9 mouse cellular contexts compared by ENCODE assay signal in genomic region chr13:92592786-92593635, GRCm38 (mm10). TPM values are rescaled to one million over a fixed set of nuclear protein-coding genes. Genes with fewer than 3 reads are reported as not detected.
DNase-seq lines count a peak whose midpoint lies in the region; ATAC-seq and TF ChIP-seq lines count a peak whose summit lies in the region.
"Had no signal": no experiment of that assay in that cellular context is flagged by ENCODE, and none has a peak within 500 bp of the region (broad histone marks: within the 10 kb centered on the region; RNA-seq: fewer than 3 reads in every experiment).

No protein-coding gene starts in this region.

- H3ac ChIP-seq in myocyte (ENCODE audit: control insufficient read depth, insufficient read length): no peak overlapping the region

- no peak overlapping the region for H3K4me3 ChIP-seq in kidney, embryonic 14.5 days (ENCODE audit: low read length)
- no peak overlapping the region for H3K4me3 ChIP-seq in heart, embryonic 13.5 days
- H3K4me3 ChIP-seq in myocyte: no peak overlapping the region

- H3K79me2 ChIP-seq in myocyte (ENCODE audit: control insufficient read depth, insufficient read depth): no peaks in the 10 kb centered on the region

- peak; percentile 95 for ATAC-seq in kidney, embryonic 14.5 days (ENCODE audit: low FRiP score, low TSS enrichment)
- no peak for ATAC-seq in heart, embryonic 13.5 days (ENCODE audit: extremely low read depth, insufficient number of reproducible peaks, low FRiP score, low TSS enrichment)
- ATAC-seq in monocyte, adult 5-6 weeks (replicated peaks; ENCODE audit: insufficient number of reproducible peaks, low FRiP score, low TSS enrichment, poor library complexity, severe bottlenecking): no peak

- DNase-seq in kidney, adult 9 months: no peak
- DNase-seq in c-Kit-positive CD71-positive TER-119-negative erythroid progenitor cells, embryonic 14.5 days (ENCODE audit: low read depth): peak; percentile 85
- peak; percentile 29 to 32 for DNase-seq in left cerebral cortex, postnatal 36 days (ENCODE audit: low spot score in 2 of 2)
- DNase-seq in layer of hippocampus, postnatal 36 days: no peak

- no peaks in the 10 kb centered on the region for H3K36me3 ChIP-seq in kidney, embryonic 14.5 days (ENCODE audit: control insufficient read depth, insufficient read depth, low read length)
- no peaks in the 10 kb centered on the region for H3K36me3 ChIP-seq in heart, embryonic 13.5 days
- no peaks in the 10 kb centered on the region for H3K36me3 ChIP-seq in myocyte (ENCODE audit: control insufficient read depth, insufficient read depth)

- H3K4me2 ChIP-seq in kidney, embryonic 14.5 days (replicated peaks; ENCODE audit: low read depth, low read length): peak overlapping the region; percentile 17
- H3K4me2 ChIP-seq in heart, embryonic 13.5 days: peak overlapping the region; percentile 38
- H3K4me2 ChIP-seq in myocyte (ENCODE audit: low read depth): peak overlapping the region; percentile 39

- H3K27me3 ChIP-seq in kidney, embryonic 14.5 days (ENCODE audit: control insufficient read depth, insufficient read depth, low read length): no peaks in the 10 kb centered on the region
- no peaks in the 10 kb centered on the region for H3K27me3 ChIP-seq in heart, embryonic 13.5 days (replicated peaks)
- no peaks in the 10 kb centered on the region for H3K27me3 ChIP-seq in myocyte (ENCODE audit: control insufficient read depth, insufficient read depth, insufficient read length)

- TF ChIP-seq POLR2A in myocyte (IDR thresholded peaks at IDR 0.05; ENCODE audit: insufficient read length, low read depth): no peak

- peaks cover 41% of the 10 kb centered on the region for H3K4me1 ChIP-seq in kidney, embryonic 14.5 days (ENCODE audit: control insufficient read depth, insufficient read depth, low read length)
- peaks cover 44% of the 10 kb centered on the region for H3K4me1 ChIP-seq in heart, embryonic 13.5 days

- no peaks in the 10 kb centered on the region for H3K9me3 ChIP-seq in kidney, embryonic 14.5 days (ENCODE audit: control insufficient read depth, low read length)
- H3K9me3 ChIP-seq in heart, embryonic 13.5 days: no peaks in the 10 kb centered on the region

- H3K9ac ChIP-seq in kidney, embryonic 14.5 days (ENCODE audit: low read depth, low read length): no peak overlapping the region
- H3K9ac ChIP-seq in heart, embryonic 13.5 days: no peak overlapping the region

- intact Hi-C loops in left cerebral cortex, postnatal 36 days (cut with DNase I): no loop called here

- H3K27ac ChIP-seq in kidney, embryonic 14.5 days (ENCODE audit: low read depth, low read length): peak overlapping the region; percentile 79
- H3K27ac ChIP-seq in heart, embryonic 13.5 days (replicated peaks): peak overlapping the region; percentile 60

- WGBS in kidney, embryonic 14.5 days: 11% methylated on average over 12 of the region's 12 CpGs
- whole genome bisulfite sequencing in heart, embryonic 13.5 days: 9% methylated on average over 12 of the region's 12 CpGs

TF ChIP-seq in myocyte, 11 proteins besides CTCF, POLR2A, EP300 and RAD21:
- TF ChIP-seq MYOD1 (IDR thresholded peaks at IDR 0.05; ENCODE audit: control insufficient read depth in 1 of 3, insufficient read length in 2 of 3, low read depth in 2 of 3) (peak in 2 of 3 experiments; percentile 78 to 88), MYOG (IDR thresholded peaks at IDR 0.05; ENCODE audit: control insufficient read depth in 1 of 3, insufficient read depth in 1 of 3, insufficient read length in 2 of 3, low read depth in 2 of 3) (peak; percentile 24 to 82 (median 52)), TCF12 (IDR thresholded peaks at IDR 0.05; ENCODE audit: insufficient read depth, poor library complexity, severe bottlenecking) (no peak)

RNA-seq across cellular contexts. Expression of gene Spz1, which starts 17.0 kb away (rescaled TPM):
- polyA plus RNA-seq in kidney, embryonic 14.5 days (2014; fragmentation: Nextera tagmentation; extraction: Ambion mirVana): not detected in 2 replicates
- not detected in 2 replicates for polyA plus RNA-seq in heart, embryonic 13.5 days (2015; fragmentation: Nextera tagmentation; extraction: Ambion mirVana)
- total RNA-seq in left cerebral cortex, postnatal 36 days (2021): not detected
- not detected for polyA plus RNA-seq in myocyte (2012; fragmentation: generic; extraction: Trizol)
- not detected for total RNA-seq in layer of hippocampus, postnatal 36 days (2021)
- total RNA-seq in monocyte, adult 5-6 weeks (2017): 0.48 TPM in 1 of 3 replicates, not detected in the others
- total RNA-seq: neutrophil, adult 5-6 weeks had no signal

RNA-seq across cellular contexts. Expression of gene Serinc5, which starts 17.9 kb away (rescaled TPM):
- polyA plus RNA-seq in kidney, embryonic 14.5 days (2014; fragmentation: Nextera tagmentation; extraction: Ambion mirVana): 7.4 and 18.0 TPM in 2 replicates
- polyA plus RNA-seq in heart, embryonic 13.5 days (2015; fragmentation: Nextera tagmentation; extraction: Ambion mirVana): 9.4 and 10.4 TPM in 2 replicates
- total RNA-seq in left cerebral cortex, postnatal 36 days (2021): 10 to 100 TPM; 62.4 to 69.0 TPM
- polyA plus RNA-seq in myocyte (2012; fragmentation: generic; extraction: Trizol): 5.4 TPM
- 10 to 100 TPM; 71.8 to 73.6 TPM for total RNA-seq in layer of hippocampus, postnatal 36 days (2021)
- 9.2 to 16.3 TPM (median 15.4 TPM) in 3 replicates for total RNA-seq in monocyte, adult 5-6 weeks (2017)

Comparison
In these comparisons a context has a peak if more than half of its experiments do, and no peak if none do; other contexts are left out.
1. DNase-seq: peak in c-Kit-positive CD71-positive TER-119-negative erythroid progenitor cells, embryonic 14.5 days (single experiment) and left cerebral cortex, postnatal 36 days (2 of 2); none in kidney, adult 9 months (single experiment) and layer of hippocampus, postnatal 36 days (0 of 2).
2. Peak in every context shown above with its lines, with median percentiles within 50 percentile points of each other: H3K4me2 ChIP-seq.